Mouse (Mus musculus) retina, postnatal 7 days (tissue): Measurements from ENCODE around the gene Prss53.
"Not testable (repeated sequence)": the region's sequence is repeated elsewhere in the genome, so short reads cannot be mapped to it uniquely, and the experiment has no call there.

ENCODE experiments used
- DNase-seq: peaks from one replicate; pipeline ENCODE4 v3.0.0-alpha.2; 2012; ENCODE audit warnings: low read depth, low spot score

The Prss53 gene

GRCm38 (mm10) chr7:127912190-127912871, 21.6 kb upstream of the Prss53 start, which contains the start of gene Kat8:
Gene Kat8, plus strand, starts transcription at chr7:127912516.
- peak; percentile 85 for DNase-seq

- no peak for DNase-seq
Observed at GRCm38 (mm10) chr7:127908656-127909055, 17.9 kb upstream of the Prss53 start.

- no peak for DNase-seq
Observed at GRCm38 (mm10) chr7:127907939-127908338, 17.2 kb upstream of the Prss53 start.

GRCm38 (mm10) chr7:127903971-127904796, 13.4 kb upstream of the Prss53 start, which contains the start of gene Bckdk:
Gene Bckdk, plus strand, starts transcription at chr7:127904082.
- DNase-seq: peak; percentile 52

- DNase-seq: no peak
Observed at GRCm38 (mm10) chr7:127901772-127902171, 11.0 kb upstream of the Prss53 start.

- no peak for DNase-seq
Observed at GRCm38 (mm10) chr7:127899997-127900396, 9.2 kb upstream of the Prss53 start.

- no peak for DNase-seq
Observed at GRCm38 (mm10) chr7:127898179-127898956, 7.6 kb upstream of the Prss53 start.

- DNase-seq: no peak
Observed at GRCm38 (mm10) chr7:127897542-127897941, 6.8 kb upstream of the Prss53 start.

GRCm38 (mm10) chr7:127896384-127896783, 5.6 kb upstream of the Prss53 start:
- peak; percentile 49 for DNase-seq

GRCm38 (mm10) chr7:127895891-127896290, 5.1 kb upstream of the Prss53 start:
- not testable (repeated sequence) for DNase-seq

GRCm38 (mm10) chr7:127895442-127895841, 4.7 kb upstream of the Prss53 start, which contains the start of the genes Gm21974 and Vkorc1:
Gene Gm21974, minus strand, starts transcription at chr7:127895454.
Gene Vkorc1, minus strand, starts transcription at chr7:127895617.
- peak; percentile 89 for DNase-seq

GRCm38 (mm10) chr7:127894480-127894879, 3.7 kb upstream of the Prss53 start:
- DNase-seq: no peak

GRCm38 (mm10) chr7:127888821-127889220, 1.9 kb downstream of the Prss53 start:
- no peak for DNase-seq

- DNase-seq: no peak
Observed at GRCm38 (mm10) chr7:127887781-127888180, 3.0 kb downstream of the Prss53 start.

- no peak for DNase-seq
Observed at GRCm38 (mm10) chr7:127887191-127887590, 3.6 kb downstream of the Prss53 start.

- no peak for DNase-seq
Observed at GRCm38 (mm10) chr7:127886551-127886950, 4.2 kb downstream of the Prss53 start.

GRCm38 (mm10) chr7:127885951-127886350, 4.8 kb downstream of the Prss53 start:
- no peak for DNase-seq

- no peak for DNase-seq
Observed at GRCm38 (mm10) chr7:127880431-127880830, 10.3 kb downstream of the Prss53 start.

- DNase-seq: no peak
Observed at GRCm38 (mm10) chr7:127879301-127879700, 11.5 kb downstream of the Prss53 start.

- DNase-seq: peak; percentile 94
Observed at GRCm38 (mm10) chr7:127876467-127877348, 14.1 kb downstream of the Prss53 start, which contains the start of gene Zfp668. Gene Zfp668, minus strand, starts transcription at chr7:127876828.

GRCm38 (mm10) chr7:127876041-127876466, 14.7 kb downstream of the Prss53 start, which contains the start of gene Zfp646:
Gene Zfp646, plus strand, starts transcription at chr7:127876221.
- DNase-seq: peak; percentile 85
